Mouse (Mus musculus): ENCODE data around the gene Akr1b7. TPM values are rescaled to one million over a fixed set of nuclear protein-coding genes. Genes with fewer than 3 reads are reported as not detected.

The Akr1b7 gene
- total RNA-seq, 4 experiments from 2014 or later, result 0.97 TPM; not detected in 3

GRCm38 (mm10) chr6:34419071-34419470, 6.9 kb downstream of the Akr1b7 start:
- no peak for DNase-seq (ENCODE audit: low spot score in 2 of 2)

GRCm38 (mm10) chr6:34439006-34439405, 26.9 kb downstream of the Akr1b7 start:
- DNase-seq (ENCODE audit: low spot score in 2 of 2), result no peak

DNA sequence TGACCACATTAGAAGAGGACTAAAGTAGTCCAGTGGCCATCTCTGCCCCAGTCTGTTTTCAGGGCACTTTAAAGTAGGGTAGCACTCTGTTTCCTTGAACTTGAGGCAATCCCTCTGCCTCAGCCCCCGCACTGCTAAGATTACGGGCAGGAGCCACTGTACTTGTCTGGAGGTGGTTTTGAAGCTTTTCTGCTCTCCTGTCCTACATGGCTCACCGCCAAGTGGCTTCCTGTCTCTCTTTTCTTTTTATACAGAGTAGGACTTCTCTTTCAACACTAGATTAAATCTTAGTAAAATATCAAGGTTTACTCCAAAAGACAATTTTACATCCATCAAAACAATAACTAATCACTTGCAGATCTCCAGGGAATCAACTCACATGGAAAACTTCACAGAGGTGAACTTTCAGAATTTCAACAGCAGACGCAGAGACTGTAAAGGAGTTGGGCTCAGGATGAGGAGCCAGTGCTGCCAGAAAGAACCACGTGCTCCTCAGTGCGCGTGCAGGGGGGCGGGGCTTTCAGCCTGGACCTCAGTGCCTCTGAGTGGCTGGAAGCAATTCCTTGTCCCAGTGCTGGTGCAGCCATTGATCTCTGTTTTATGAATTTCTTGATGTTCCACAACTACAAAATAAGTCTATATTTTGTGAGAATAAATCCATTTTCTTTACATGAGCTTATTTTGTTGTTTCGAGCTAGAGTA, 29.6 kb downstream of the Akr1b7 start:
- DNase-seq (ENCODE audit: low spot score in 2 of 2), result no peak

DNA sequence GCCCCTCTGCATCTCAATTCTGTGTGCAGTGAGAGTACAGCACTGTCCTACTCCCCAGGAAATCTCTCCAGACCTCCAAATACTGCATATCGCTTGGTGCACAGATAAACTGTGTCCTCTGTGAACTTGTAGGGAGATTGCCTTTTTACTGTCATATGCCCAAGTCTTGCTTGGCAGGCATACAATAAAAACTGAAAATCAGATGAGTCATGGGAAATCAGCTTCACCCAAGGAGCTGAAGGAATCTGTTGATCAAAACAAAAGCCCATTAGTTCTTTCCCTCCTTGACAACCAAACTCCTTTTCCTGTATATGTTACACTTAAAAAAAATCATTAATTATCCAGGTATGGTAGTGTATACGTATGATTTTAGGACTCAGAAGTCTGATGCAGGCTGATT, 31.7 kb downstream of the Akr1b7 start:
- no peak for DNase-seq (ENCODE audit: low spot score in 2 of 2)

DNA sequence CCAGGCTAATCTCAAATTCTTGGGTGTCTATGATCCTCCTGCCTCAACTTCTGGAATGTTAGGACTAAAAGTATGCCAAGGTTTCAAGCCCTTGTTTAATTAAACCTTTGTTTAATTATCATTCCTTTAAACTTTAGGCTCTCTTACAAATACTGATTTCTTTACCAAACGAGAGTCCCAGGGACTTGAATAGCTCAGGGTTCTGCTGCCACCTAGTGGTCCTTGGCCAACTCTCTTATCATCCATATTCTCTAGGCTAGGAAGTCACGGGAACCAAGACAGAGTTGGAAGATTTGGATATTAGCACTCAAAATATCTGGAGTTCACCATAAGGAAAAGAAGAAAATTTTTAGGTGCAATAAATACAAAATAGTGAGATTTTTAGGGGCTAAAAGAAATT, 35.8 kb downstream of the Akr1b7 start:
- DNase-seq (ENCODE audit: low spot score in 2 of 2), result peak; percentile 42 to 43

DNA sequence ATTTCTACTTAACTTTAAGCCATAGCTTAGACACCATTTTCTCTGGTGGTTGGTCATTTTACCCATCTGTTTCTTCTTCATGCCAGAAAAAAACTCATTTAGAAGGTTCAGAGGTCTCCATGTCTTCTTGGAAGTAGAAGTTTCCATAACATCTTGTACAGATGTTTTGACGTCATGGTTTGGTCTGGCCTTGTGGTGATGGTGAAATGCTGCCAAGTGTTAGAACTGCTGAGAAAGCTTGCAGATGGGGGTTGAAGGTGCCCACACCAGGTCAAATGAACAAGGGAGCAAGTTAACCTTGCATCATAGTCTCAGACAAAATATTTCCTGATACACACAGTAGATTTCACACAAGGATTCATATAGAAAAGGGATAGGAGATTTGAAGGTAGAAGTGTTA, 36.6 kb downstream of the Akr1b7 start:
- no peak for DNase-seq (ENCODE audit: low spot score in 2 of 2)

DNA sequence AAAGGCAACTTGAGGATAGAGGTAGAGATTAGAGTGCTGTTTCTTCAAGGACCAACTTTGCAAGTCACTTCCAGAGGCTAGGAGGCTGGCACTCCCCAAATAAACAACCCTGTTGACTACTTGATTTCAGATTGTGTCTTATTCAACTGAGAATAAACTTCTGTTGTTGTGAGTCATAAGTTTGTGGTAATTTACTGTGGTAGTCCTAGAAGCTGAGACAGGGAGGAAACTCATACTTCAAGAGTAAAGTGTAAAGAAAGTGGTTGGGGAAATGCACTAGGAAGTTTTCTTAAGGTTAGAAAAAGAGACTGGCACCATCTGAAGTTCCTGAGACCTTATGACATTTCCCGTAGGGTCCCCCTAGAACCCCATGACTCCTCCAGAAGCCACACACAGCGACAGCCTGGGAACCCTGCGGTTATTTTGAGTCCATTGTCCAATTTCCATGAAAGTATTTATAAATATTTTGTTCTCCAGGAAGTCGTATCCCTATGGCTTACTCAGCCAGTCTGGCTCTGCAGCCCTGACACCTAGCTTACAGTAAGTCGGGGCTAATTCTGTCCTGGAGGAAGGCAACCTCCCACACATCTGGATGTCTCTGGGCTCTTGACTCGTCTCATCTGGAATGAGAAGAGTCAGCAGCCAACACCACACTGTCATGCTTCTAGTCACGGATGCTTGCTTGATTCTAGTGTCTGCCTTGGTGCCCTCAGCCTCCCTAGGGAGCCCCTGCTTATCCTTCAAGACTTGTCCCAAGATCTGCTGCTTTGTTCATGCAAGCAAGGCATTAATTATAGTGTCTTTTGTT, 41.0 kb downstream of the Akr1b7 start:
- DNase-seq (ENCODE audit: low spot score in 2 of 2), result no peak

DNA sequence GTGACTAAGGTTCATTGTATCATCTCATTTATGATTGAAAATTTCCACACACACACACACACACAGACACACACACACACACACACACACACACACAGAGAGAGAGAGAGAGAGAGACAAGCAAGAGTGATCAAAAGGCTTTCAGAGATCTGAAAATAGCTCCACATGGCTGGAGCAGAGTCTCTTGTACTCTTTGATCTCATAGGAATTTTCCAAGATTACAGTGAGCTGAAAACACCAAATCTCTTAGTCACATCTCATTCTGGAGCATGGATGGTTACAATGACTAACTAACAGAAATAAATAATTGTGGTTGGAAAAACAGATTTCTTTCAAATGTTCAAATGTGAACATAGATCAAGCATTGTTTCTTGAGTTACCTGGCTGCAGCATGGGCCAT, 47.3 kb downstream of the Akr1b7 start:
- no peak for DNase-seq (ENCODE audit: low spot score in 2 of 2)

DNA sequence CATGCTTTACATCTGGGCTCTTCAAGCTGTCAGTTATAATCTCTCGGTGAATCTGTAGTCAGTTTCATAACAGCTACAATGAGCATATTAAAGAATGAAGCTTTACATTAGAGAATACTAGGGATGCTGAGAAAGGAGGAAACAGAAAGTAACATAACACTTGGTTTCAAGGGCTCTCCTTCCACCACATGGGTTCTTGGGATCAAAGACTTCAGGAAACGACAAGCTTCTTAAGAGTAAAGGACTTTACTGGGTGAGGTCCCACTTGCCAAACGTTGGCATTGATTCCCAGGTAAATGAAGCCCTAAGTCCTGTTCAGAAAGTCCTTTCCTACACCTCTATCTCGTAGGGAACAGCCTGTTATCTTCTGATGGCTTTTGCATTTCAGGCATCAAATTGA, 48.5 kb downstream of the Akr1b7 start:
- no peak for DNase-seq (ENCODE audit: low spot score in 2 of 2)

GRCm38 (mm10) chr6:34463582-34463981, 51.4 kb downstream of the Akr1b7 start:
- DNase-seq (ENCODE audit: low spot score in 2 of 2), result no peak

DNA sequence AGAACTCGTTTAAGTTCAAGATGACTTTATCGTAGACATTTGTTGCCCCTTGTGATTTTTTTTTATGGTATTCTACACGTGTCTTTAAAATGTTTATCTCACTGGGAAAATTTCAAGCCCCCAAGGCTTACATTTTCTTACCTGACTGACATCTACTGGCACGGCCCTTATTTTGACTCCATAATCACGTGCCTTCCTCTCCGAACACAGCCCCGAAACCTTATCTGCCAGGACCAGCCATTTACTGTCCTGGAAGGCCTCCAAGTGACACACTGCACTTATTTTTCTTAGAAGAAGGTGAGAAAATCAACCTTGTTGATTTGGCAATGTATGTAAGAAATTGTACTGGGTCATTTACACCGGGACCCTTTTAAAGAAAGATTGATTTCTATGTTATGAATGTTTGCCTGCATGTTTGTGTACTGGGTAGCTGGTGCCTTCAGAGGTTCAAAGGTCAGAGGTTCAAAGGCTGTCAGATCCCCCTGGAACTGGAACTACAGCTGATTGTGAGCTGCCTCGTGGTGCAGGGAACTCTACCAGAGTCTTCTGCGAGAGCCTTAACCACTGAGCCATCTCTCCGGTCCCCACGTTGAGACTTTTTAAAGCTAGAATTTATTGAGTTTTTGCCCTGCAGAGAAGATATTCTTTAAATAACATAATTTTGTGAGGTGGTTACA, 59.4 kb downstream of the Akr1b7 start:
- no peak for DNase-seq (ENCODE audit: low spot score in 2 of 2)

Other genes starting within 250 kb of the Akr1b7 start
- gene Slc35b4, start 235.2 kb upstream of the Akr1b7 start, total RNA-seq (2022), result 1 to 10 TPM; 7.4 to 9.8 (median 7.7) TPM
- 100 to 1,000 TPM; 178 to 217 (median 203) TPM for gene Akr1b3, start 94.9 kb upstream of the Akr1b7 start, total RNA-seq (2022)
- 1 to 10 TPM; 1.3 to 2.4 (median 1.6) TPM for gene Akr1b8, start 58.2 kb upstream of the Akr1b7 start, total RNA-seq (2022)
- 10 to 100 TPM; 45.7 to 56.7 (median 53.0) TPM for gene Akr1b10, start 28.1 kb upstream of the Akr1b7 start, total RNA-seq (2022)
- 100 to 1,000 TPM; 101 to 121 (median 108) TPM for gene Bpgm, start 63.9 kb downstream of the Akr1b7 start, total RNA-seq (2022)
- gene Cald1, start 186.2 kb downstream of the Akr1b7 start, total RNA-seq (2022), result 10 to 100 TPM; 11.5 to 27.6 (median 19.1) TPM

Data from gastrocnemius, adult 8-10 months (tissue).